Mouse (Mus musculus) CH12F3 (cell line): ENCODE data around the gene Tmppe.
"Not testable (repeated sequence)": the region's sequence is repeated elsewhere in the genome, so short reads cannot be mapped to it uniquely, and the experiment has no call there.

Source experiments
- in situ Hi-C: fragments of 300-500 bp; cut with MboI; formaldehyde crosslinking; loops from 2 replicates; pipeline ENCODE4 v1.14.3; 2020; ENCODE audit warnings: low sequenced_read_pairs

Tmppe gene

DNA sequence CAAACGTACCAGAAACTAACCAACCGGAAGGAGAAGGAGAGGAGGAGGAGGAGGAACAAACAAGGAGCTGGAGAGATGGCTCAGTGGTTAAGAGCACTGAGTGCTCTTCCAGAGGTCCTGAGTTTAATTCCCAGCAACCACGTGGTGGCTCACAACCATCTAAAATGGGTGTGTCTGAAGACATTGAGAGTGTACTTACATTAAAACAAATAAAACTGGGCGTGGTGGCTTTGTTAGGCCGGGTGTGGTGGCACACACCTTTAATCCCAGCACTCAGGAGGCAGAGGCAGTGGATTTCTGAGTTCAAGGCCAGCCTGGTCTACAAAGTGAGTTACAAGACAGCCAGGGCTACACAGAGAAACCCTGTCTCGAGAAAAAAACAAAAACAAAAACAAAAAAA, 6.8 kb upstream of the Tmppe start:
- in situ Hi-C loops: not testable (repeated sequence)

DNA sequence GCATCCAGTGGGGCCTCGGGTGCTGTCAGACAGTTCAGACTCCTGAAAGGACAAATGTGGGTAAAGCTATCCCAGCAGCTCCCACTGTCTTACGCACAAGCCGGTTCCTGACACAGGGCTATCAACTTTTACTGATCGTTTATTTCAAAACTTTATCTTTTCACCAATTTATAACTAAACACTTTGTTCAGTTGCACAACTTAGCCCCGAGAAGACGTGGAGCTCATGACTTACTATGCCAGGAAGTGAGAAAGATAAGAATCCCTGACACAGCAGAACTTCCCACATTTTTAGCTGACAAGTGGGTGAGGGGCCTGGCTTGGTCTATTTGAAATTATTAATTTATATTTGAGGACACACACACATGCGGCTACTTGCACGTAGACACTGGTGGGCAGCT, 6.2 kb upstream of the Tmppe start:
- in situ Hi-C loops: no loop called here

DNA sequence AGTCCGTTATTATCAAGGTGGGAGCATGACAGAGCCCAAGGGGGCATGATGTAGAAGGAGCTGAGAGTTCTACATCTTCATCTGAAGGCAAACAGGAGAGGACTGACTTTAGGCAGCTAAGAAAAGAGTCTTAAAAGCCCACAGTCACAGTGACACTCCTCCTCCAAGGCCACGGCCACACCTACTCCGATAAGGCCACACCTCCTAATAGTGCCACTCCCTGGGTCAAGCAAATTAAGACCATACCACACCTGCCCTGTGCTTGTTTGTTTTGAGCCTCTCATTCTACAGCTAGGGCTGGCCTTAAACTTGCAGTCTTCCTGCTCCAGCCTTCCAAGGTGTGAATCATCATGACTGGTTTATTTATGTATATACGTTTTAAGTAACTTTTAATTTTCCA, 5.6 kb upstream of the Tmppe start:
- in situ Hi-C loops: no loop called here

DNA sequence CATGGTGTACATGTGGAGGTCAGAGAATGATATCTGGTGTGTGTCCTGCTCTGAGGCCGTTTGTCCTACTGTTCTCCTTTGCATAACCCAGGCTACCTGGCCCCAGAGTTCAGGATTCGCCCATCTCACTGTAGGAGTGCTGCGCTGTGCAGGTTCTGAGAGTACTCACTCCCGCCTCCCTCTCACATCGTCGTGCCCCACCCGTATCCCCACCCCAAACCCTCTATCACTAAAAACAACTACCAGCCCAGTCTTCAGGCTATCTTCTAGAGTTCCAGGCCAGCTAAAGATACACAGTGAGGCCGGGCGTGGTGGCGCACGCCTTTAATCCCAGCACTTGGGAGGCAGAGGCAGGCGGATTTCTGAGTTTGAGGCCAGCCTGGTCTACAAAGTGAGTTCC, 1.2 kb upstream of the Tmppe start:
- in situ Hi-C loops: no loop called here

DNA sequence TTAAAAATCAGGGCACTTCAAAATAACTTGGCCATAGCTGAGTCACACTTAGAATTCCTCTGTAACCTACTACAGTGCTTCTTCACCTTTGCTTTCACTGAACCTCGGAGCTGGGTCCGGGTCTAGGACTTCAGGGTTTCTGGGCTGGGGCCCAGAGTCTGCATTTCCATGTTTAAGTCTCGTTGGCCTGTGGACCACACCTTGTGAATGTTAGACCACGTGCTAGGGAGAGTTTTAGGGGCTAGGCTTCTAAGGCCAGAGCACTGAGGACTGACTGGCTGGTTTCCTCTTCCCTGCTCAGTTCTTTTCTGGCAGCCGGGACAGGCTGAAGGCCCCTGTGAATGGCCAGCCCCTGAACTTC, 337 bp upstream of the Tmppe start:
- in situ Hi-C loops: no loop called here

DNA sequence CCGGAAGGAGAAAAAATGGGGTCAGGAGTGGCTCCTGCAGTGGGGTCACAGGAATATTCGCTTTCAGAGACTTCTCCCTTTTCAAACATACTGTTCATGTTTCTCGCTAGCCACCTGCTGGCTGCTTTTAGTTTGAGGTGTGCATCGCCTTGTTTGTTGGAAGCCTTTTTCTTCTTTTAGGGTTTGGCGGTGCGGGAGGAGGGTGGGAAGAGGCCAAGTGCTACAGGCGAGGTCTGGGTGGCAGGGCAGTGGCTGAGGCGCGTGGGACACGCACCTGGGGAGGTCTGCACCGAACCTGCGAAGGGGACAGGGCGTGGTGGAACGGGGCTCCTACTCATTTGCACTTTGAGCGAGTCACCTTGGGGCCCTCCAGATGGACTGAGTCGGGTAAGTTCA, 778 bp downstream of the Tmppe start:
- in situ Hi-C loops: no loop called here

DNA sequence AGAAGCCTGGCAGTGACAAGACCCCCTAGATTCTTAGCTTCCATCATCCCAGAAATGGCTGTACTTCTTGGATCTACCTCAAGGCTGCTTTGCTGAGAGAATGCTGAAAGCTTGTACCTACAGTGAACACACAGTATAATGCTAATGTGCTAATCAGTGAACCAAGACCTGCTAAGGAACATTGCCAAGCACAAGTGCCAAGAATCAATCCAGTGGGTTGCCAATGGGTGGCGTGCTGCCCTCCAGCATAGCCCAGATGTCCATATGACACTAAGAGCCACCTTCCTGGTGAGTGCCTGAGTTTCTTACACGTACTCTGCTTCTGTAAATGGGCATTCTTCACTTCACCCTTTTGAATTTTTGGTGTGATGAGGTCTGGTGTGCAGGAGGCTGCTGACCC, 6.8 kb downstream of the Tmppe start:
- in situ Hi-C loops: no loop called here

DNA sequence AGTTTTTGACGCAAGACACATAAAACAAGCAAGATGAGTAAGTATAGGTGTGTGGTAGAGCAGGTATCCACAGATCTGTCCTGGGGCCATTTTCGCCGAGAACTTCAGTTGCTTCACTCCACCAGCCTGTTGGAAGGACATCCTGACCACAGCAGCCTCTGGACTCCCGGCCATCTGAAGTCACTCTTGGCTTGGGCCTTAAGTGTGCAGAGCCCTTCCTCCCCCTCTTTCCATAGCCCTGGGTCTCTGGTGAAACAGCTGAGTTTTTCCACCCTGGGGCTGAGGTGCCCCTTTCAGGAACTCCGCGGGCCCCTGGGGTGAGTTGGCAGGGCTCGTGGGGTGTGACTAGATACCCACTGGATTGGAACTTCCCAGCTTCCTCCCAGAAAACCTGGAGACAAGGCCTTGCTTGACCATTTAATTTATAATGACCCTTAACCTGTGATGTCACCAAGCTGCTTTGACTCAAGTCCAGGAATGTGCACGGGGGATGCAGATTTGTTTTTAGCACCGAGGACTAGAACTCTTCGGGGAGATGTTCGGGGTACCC, 9.5 kb downstream of the Tmppe start:
- in situ Hi-C loops: loop anchor here (10.0 kb wide), 1 partner anchor 174 kb away; no protein-coding TSS in a partner anchor

DNA sequence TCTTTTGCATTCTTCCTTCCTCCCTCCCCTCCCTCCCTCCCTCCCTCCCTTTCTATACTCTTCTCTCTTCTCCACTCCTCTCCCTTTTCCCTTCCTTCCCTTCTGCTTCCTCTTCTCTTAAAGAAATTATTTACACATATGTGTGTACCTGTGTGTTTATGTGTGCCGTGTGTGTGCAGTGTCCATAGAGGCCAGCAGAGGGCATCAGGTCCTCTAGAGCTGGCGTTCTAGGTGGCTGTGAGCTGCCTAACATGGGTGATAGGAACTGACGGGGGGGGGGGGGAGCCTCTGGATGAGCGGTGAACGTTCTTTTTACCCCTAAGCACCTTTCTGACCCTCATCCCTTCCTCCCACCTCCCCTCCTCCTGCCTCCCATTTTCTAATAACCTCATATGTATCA, 10.4 kb downstream of the Tmppe start:
- in situ Hi-C loops: loop anchor here (10.0 kb wide), 1 partner anchor 174 kb away; no protein-coding TSS in a partner anchor

DNA sequence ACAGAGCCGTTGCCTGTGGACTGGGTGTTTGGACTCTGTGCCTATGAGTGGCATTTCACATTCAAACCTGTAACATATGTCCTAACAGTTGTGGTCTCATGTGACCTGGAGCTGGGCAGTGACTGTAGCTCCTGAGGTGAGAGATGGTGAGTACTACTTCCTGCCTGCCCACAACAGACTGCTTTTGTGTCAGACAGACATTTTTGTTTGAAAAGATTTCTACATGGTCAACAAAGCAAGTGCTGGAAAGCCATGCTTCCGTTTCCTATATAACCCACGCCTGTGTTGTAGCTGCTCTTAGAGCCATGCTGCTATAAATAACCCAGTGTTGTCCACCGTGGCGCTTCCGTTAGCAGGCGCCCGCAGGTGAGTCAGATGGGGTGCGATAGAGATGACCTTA, 11.5 kb downstream of the Tmppe start:
- in situ Hi-C loops: loop anchor here (10.0 kb wide), 1 partner anchor 172 kb away; no protein-coding TSS in a partner anchor

DNA sequence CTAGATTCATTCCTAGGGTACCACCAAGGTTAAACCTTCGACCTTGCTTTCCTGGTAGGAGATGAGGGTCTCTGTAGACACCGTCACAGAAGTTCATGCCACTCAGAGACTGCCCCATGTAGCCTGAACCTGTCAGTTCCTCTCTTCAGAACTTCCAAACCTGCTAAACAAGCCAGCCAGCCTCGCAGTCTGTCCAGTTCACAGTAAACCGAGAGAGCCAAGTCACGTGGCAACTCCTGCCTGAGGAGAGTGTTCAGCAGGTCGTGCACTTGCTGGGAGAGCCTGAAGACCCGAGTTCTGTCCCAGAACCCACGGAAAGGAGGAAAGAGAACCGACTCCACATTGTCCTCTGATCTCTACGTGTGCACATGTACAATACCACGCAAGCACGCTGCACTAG, 13.0 kb downstream of the Tmppe start:
- in situ Hi-C loops: loop anchor here (10.0 kb wide), 1 partner anchor 171 kb away; no protein-coding TSS in a partner anchor

DNA sequence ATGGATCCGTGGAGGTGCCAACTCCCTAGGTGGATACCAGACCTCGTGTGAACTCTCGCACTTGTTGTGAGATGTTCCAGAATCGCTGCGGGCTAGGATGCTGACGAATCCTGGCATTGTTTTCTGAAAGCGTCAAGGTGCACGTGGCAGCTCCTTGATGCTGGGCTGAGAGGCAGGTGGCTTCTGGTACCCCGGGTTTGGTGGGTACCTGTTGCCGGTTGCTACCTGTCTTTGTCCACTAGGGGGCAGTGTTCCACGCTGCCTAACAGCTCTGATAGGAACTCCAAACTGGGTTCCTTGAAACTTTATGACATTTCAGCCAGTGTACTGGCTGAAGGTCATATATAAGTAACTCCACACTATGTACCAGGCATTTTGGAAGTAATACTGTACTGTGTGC, 14.8 kb downstream of the Tmppe start:
- in situ Hi-C loops: loop anchor here (5.0 to 10.0 kb wide), 2 partner anchors 82 to 169 kb away; no protein-coding TSS in a partner anchor

DNA sequence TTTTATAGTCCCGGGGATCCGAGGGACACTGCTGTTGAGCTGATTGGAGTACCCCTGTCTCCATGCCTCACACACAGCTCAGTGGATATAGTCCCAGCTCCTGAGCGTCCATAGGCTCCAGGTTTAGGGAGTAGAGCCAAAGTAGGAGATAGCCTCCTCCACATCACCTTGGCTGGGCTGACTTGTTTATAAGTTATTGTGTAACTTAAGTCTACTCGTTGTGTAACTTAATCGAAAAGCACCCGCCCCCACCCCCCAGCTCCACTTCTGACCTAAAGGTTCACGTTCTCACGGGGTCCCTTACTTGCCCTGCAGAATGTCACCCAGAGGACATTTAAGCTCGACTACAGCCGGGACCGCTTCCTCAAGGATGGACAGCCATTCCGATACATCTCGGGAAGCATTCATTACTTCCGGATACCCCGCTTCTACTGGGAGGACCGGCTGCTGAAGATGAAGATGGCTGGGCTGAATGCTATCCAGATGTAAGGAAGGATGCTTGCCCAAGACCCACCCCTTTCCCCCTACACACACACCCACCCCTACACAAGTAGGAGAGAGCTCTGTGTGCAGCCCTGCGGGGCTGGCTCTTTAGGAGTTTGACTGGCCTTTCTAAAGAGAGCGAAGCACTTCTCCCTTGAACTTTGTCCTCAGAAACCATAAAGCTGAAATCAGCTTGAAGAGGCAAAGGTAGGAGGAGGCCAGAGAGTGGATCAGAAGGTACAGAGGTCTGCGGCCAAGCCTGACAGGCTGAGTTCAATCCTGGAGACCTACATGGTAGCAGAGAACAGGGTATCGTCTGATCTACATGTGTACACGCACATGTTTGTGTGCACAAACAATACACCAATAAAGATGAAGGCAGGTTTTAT, 16.0 kb downstream of the Tmppe start:
- in situ Hi-C loops: loop anchor here (5.0 to 10.0 kb wide), 2 partner anchors 80 to 168 kb away; no protein-coding TSS in a partner anchor

DNA sequence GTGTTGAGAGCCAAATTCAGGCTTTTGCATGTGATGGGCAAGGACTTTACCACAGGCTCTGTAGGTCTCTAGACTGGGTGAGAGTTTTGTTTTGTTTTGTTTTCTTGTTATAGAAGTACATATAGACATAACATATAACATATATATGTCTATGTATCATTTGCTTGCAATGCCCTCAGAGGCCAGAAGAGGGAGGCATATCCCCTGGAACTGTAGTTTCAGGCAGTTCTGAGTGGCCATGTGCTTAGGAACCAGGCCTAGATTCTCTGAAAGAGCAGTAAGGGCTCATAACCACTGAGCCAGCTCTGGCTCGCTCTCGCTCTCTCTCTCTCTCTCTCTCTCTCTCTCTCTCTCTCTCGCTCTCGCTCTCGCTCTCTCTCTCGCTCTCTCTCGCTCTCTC, 17.3 kb downstream of the Tmppe start:
- in situ Hi-C loops: loop anchor here (5.0 to 10.0 kb wide), 2 partner anchors 79 to 167 kb away; no protein-coding TSS in a partner anchor

DNA sequence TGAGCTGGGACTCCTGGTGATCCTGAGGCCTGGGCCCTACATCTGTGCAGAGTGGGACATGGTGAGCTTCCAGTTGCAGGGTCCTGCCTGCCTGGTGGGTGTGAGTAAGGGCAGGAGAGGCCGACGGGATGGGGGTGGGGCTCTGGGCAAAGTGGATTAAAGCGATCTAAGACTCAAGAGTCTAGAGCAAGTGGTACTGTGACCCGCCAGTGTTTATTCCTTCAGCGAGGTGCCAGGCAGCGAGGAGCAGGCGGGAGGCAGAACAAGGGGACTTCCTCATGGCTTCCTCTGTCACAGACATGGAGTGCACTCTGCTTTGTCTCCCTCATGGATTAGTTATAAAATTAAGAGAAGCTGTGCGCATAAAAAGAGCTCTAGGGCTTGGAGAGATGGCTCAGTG, 19.5 kb downstream of the Tmppe start:
- in situ Hi-C loops: no loop called here

DNA sequence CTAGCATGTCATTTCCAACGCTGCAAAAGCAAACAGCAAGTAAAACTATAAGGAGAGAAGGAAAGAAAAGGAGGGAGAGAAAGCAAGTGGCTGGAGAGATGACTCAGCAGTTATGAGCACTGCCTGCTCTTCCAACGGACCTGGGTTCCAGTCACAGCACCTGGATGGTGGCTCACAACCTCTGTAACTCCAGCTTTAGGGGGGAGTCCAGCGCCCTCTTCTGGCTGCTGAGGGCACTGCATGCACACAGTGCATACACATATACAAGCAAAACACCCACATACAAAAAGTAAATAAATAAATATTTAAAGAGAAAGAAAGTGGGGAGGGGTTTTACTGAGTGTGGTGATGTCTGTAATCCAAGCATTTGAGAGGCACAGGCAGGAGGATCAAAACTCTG, 20.1 kb downstream of the Tmppe start:
- in situ Hi-C loops: no loop called here

DNA sequence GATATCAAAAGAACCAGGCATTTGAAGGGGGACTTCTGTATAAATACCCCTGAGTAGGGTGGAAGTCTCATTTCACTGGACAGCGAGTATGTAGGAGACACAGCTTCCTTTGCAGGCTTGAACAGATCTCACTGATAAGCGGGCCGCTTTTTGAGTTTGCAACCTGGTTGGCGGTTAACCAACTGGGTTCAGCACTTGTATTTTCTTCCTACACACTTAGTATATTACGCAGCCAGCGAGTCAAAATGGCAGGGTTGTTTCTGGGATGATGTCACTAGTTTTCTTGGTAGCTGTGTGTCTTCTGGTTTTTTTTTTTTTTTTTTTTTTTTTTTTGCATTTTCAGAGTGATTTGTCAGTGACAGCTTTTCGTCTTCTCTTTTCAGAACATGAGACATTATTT, 20.9 kb downstream of the Tmppe start:
- in situ Hi-C loops: no loop called here

DNA sequence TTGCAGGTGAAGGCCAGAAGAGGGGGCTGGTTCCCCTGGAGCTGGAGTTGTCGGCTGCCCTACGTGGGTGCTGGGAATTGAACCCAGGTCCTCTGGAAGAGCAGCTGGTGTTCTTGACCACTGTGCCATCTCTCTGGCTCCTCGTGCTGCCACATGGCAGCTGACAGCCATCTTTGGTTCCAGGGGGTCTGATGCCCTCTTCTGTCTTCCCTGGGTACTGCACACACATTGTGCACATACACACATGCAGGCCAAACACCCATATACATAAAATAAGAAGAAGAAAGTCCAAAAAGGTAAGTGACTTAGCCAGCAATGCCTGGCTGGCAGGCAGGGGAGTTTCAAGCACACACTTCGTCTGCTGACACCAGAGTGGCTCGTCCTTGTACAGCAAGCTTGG, 24.7 kb downstream of the Tmppe start:
- in situ Hi-C loops: no loop called here

DNA sequence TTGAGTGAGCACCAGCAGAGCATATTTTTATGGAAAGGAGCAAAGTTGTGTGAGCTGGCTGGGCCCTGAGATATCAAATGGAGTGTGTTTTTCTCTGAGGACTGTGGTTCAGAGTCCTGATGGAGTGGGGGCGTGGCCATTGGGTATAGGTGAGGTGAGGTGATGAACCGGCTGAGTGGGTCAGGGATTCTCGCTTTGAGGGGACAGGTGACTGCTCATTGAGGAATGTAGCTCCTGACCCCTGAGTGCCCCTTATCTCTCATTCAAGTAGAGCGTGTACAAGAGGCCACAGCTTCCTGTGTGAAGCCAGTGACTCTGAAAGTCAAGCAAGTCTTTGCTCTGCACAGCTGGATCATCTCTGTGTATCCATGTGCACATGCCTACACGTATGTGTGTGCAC, 25.3 kb downstream of the Tmppe start:
- in situ Hi-C loops: no loop called here

DNA sequence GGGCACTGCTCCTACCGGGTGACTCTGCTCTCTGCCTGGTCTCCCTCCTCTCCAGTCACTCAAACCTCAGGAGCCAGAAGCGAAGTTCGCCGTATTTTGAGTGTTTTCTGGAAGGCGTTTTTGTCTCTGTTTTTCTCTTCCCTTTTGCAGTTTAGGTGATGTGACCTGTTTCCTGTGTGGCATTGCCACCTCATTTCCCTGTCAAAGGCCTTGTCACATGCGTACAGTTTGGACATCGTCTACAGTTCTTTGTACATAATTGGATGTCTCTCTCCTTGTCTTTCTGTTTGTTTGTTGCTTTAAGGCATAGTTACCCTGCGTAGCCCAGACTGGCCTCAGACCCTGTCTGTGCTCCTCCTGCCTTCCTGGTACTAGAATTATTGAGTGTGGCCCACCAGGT, 26.5 kb downstream of the Tmppe start:
- in situ Hi-C loops: no loop called here

DNA sequence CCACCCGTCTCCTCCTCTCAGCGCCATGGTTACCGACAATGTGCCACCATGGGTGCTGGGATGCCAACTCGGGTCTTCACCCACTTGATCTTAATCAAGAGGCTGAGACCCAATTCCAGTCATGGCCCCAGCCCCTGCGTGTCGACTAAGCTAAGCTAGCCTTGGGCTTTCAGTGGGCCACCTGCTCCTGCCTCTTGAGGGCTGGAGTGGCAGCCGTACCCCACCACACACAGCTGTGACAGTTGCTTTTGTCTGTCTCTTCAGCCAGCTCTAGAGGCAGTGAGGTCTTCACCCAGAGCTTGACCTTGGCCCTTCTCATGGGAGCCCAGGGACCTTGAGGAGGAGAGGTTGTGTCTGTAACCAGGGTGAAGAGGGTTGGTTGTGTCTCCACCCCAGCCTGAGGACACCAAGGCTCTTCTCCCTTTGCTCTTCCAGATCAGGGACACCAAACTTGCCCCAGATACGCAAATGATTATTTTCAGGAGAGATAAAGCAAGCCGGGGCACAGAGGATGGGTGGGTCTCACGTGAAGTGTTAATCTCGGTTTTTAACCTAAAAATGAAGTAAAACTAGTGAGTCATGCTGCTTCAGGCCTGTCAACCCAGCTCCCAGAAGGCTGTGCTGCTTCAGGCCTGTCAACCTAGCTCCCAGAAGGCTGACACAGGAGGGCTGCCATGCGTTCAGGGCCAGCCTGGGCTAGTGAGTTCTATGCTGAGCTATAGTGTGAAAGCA, 27.4 kb downstream of the Tmppe start:
- in situ Hi-C loops: no loop called here

DNA sequence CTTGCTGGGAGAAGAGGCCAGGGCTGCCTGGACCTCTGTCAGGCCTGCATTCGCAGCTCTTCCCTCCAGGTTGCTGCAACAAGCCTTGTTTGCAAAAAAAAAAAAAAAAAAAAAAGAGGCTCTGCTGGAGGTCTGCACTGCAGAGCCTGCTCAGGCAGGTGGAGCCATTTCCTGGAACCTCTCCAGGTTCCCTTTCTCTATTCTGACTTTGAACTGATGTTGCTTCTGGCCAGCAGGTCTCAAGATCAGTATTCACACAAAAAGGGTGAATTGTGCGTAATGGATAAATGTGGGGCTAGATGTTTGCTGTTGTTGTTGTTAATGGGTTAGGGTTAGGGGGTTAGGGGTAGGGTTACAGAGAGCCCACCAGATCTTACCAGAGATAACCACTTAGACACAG, 34.8 kb downstream of the Tmppe start:
- in situ Hi-C loops: no loop called here
